Mouse (Mus musculus) stomach, embryonic 16.5 days (tissue): ENCODE measurements around the gene Tbca. TPM values are rescaled to one million over a fixed set of nuclear protein-coding genes. Genes with fewer than 3 reads are reported as not detected.

Experiments used
- ATAC-seq: fragments of 200-750 bp; cut with Nextera tagmentation; 2 replicates; pipeline ENCODE4 v1.8.0; 2017; ENCODE audit warnings: moderate number of reproducible peaks, moderate TSS enrichment; ENCODE audit not compliant: insufficient read depth, low FRiP score
- H3K27ac ChIP-seq: fragments of 300-500 bp; sonication (generic); 2 replicates; pipeline ENCODE4 v1.5.1; 2014; ENCODE audit warnings: low read length
- H3K27me3 ChIP-seq: fragments of 300-500 bp; sonication (generic); 2 replicates; pipeline ENCODE4 v1.6.1; 2014; ENCODE audit warnings: low read length, control low read depth, mixed read lengths; ENCODE audit not compliant: control insufficient read depth, insufficient read depth
- H3K36me3 ChIP-seq: fragments of 300-500 bp; sonication (generic); 2 replicates; pipeline ENCODE4 v1.6.1; 2014; ENCODE audit warnings: low read length; ENCODE audit not compliant: control insufficient read depth, insufficient read depth
- H3K4me1 ChIP-seq: fragments of 300-500 bp; sonication (generic); 2 replicates; pipeline ENCODE4 v1.6.1; 2014; ENCODE audit warnings: low read length, control low read depth, mixed read lengths; ENCODE audit not compliant: control insufficient read depth, insufficient read depth
- H3K4me2 ChIP-seq: fragments of 300-500 bp; sonication (generic); 2 replicates; pipeline ENCODE4 v1.6.1; 2014; ENCODE audit warnings: low read depth, low read length, mixed read lengths
- H3K4me3 ChIP-seq: fragments of 300-500 bp; sonication (generic); replicated peaks from 2 replicates; pipeline ENCODE4 v1.5.1; 2014; ENCODE audit warnings: mild to moderate bottlenecking, low read length
- H3K9ac ChIP-seq: fragments of 300-500 bp; sonication (generic); 2 replicates; pipeline ENCODE4 v1.6.1; 2014; ENCODE audit warnings: low read length
- H3K9me3 ChIP-seq: fragments of 300-500 bp; sonication (generic); replicated peaks from 2 replicates; pipeline ENCODE4 v1.6.1; 2016; ENCODE audit warnings: low read length, control low read depth; ENCODE audit not compliant: control insufficient read depth
- WGBS: fragments of 180-500 bp; shearing (Covaris S2); extraction: QIAGEN DNeasy Blood & Tissue Kit; methylation state at CpG from one replicate; pipeline ENCODE4 v1.1.7; 2014; 5-methylcytosine and 5-hydroxymethylcytosine counted together
- polyA plus RNA-seq: library from polyadenylated mRNA; unstranded; fragments of >200 nt; fragmentation: Nextera tagmentation; extraction: Ambion mirVana; gene quantifications from 2 replicates; pipeline ENCODE4 v1.2.1, GENCODE M21; 2015

Tbca gene
- polyA plus RNA-seq, 1 experiment from 2014 or later, result 229 TPM

DNA sequence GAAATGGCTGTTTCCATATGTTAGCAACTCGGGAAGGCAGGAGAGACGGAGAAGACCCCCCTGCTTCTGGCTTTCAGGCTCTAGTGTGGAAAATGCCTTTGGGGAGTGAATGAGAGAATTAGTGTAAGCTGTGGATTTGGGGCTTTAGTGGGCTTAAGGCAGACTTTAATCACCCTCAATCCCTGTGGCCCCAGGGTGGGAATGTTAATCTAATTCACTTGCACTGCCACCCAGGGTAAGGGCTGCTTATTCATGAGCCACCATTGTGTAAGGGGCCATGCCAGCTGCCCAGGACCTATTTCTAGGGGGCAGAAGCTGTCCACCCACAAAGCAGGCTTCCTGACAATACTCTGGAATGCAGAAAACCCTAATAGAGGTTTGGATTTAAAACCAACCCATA lies 78.2 kb downstream of the Tbca start:
- Histone ChIP-seq H3K9ac (no peak overlapping the region), H3K27me3 (peaks cover 63% of the 10 kb centered on the region), H3K4me2 (no peak overlapping the region), H3K9me3 (no peaks in the 10 kb centered on the region), H3K4me3 (no peak overlapping the region), H3K36me3 (no peaks in the 10 kb centered on the region), H3K4me1 (peaks cover 7% of the 10 kb centered on the region; the same call in 1 of the 2 replicates), H3K27ac (no peak overlapping the region)
- WGBS, result 22% methylated on average over 2 of the region's 2 CpGs
- ATAC-seq, result no peak

DNA sequence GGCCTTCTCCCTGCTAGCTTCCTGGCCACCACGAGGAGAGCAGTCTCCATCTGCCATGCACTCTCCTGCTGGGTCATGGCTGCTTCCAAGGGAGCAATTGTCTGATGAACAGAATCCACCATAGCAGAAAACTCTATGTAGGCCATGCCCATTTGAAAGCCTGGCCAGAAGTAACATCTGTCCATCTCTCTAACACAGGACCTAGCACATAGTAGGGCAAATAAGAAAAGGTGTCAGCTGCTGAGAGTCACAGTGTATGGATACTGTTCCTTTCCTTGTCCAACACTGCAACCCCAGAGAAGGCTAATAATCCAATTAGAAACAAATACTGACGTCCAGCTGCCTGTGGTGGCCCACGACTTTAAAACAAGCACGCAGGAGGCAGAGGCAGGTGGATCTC lies 79.1 kb downstream of the Tbca start:
- H3K27me3 ChIP-seq, result peaks cover 66% of the 10 kb centered on the region
- H3K4me2 ChIP-seq, result no peak overlapping the region
- H3K9ac ChIP-seq, result no peak overlapping the region
- no peak overlapping the region for H3K4me3 ChIP-seq
- ATAC-seq, result no peak
- no peaks in the 10 kb centered on the region for H3K9me3 ChIP-seq
- no peak overlapping the region for H3K27ac ChIP-seq
- peaks cover 7% of the 10 kb centered on the region; the same call in 1 of the 2 replicates for H3K4me1 ChIP-seq
- WGBS, result 51% methylated on average over 4 of the region's 4 CpGs
- H3K36me3 ChIP-seq, result no peaks in the 10 kb centered on the region

DNA sequence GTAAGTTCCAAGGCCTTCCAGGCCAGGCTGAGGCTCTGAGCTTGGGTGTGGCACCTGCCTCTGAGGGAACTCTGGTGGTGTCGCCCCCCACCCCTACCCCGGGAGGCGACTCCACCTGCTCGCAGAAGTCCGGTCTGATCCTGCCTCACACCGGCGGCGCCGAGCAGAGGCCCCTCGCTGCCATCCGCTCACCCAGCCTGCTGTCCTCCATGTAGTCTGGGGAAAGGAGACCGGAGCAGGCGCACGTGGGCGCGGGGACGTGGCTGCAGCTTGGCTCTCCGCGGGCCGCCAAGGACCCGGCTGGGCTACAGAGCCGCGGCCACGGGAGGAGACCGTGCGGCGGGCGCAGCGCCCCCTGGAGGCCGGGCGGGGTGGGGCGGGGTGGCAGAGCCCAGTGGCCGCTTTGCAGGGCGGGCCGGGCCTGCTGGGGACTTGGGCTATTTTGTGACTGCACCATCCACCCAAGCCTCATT lies 79.8 kb downstream of the Tbca start:
- Histone ChIP-seq H3K9me3 (no peaks in the 10 kb centered on the region), H3K27ac (no peak overlapping the region), H3K4me1 (peaks cover 7% of the 10 kb centered on the region; the same call in 1 of the 2 replicates), H3K36me3 (no peaks in the 10 kb centered on the region), H3K4me3 (peak overlapping the region; percentile 39), H3K4me2 (peak overlapping the region; percentile 55), H3K27me3 (peaks cover 73% of the 10 kb centered on the region), H3K9ac (peak overlapping the region; percentile 51; the same call in 1 of the 2 replicates)
- peak; percentile 78 for ATAC-seq
- under 1% methylated on average over 35 of the region's 35 CpGs for whole genome bisulfite sequencing

DNA sequence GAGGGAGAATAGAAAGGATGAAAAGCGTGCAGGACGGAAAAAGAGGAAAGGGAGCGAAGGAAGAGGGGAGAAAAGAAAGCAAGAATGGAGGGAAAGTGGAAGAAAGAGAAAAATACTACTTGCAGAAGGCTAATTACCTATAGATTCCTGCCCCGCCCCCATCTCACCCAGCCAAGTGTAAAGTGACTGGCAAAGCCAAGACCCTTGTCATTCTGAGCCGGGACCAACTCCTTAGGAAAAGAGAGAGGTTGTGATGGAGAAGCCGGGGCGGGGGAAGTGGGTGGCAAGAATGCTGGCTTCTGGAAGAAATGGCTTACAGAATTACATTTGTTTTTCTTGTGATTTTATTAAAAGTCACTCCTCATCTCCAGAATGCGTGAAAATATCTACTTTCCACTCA lies 80.8 kb downstream of the Tbca start:
- peaks cover 76% of the 10 kb centered on the region for H3K27me3 ChIP-seq
- WGBS, result 8% methylated on average over 8 of the region's 8 CpGs
- H3K4me2 ChIP-seq, result no peak overlapping the region
- no peak overlapping the region for H3K4me3 ChIP-seq
- no peak overlapping the region for H3K27ac ChIP-seq
- ATAC-seq, result no peak
- H3K9me3 ChIP-seq, result no peaks in the 10 kb centered on the region
- no peak overlapping the region for H3K9ac ChIP-seq
- H3K36me3 ChIP-seq, result no peaks in the 10 kb centered on the region
- H3K4me1 ChIP-seq, result peaks cover 7% of the 10 kb centered on the region; the same call in 1 of the 2 replicates

DNA sequence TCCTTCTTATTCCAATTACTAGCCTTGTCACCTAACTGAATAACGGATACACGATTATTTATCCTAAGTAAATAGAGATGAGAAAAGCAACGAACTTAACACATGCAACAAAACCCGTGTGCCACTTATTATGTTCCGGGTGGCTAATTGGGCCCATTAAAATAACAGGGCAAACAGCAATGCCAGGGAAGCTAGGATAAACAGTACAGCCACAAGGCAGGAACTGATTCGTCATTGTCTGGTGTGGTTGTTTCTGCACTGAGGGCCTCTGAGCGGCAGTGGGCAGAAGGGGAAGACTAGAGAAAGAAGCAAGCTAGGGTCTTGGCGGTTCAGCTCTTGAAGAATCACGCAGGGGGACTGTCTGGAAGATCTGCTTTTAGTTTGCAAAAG lies 81.4 kb downstream of the Tbca start:
- WGBS, result 6% methylated on average over 9 of the region's 9 CpGs
- no peaks in the 10 kb centered on the region for H3K36me3 ChIP-seq
- no peak for ATAC-seq
- H3K9ac ChIP-seq, result no peak overlapping the region
- peaks cover 78% of the 10 kb centered on the region for H3K27me3 ChIP-seq
- H3K4me2 ChIP-seq, result no peak overlapping the region
- H3K4me1 ChIP-seq, result peaks cover 7% of the 10 kb centered on the region; the same call in 1 of the 2 replicates
- no peak overlapping the region for H3K27ac ChIP-seq
- no peak overlapping the region for H3K4me3 ChIP-seq
- no peaks in the 10 kb centered on the region for H3K9me3 ChIP-seq

DNA sequence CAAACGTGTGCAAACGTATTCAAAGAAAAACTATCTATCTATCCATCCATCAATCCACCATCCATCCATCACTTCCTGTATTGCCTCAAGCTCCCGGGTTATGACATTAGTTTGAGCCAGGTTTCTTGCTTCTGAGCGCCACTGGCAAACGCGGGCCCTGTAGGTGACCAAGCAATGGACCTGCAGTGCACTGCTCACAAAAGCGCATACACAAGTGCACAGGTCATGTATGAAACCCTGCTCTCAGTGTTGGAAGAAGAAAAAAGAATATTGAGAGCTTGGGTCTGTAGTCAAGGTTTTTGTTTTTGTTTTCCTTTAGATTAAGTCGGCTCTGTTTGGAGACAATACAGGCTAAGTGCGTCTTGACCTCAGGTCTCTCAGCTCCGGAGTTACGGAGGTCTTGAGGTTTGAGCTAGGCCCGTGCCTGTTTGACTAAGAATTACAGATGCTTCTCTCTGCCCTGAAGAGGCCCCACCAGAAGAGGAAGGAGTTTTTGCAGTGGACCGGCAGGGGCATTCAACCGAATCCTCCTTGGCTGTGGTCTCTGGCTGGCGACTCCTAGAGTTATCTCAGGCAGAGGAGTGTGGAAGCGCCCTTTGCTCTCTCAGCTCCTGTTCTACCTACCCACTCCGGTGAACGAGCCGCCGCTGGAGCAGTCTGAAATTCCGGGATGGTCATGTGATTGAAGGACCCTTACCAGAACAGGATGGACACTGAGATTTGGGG lies 81.9 kb downstream of the Tbca start:
- no peak for ATAC-seq
- H3K4me1 ChIP-seq, result peaks cover 7% of the 10 kb centered on the region; the same call in 1 of the 2 replicates
- no peak overlapping the region for H3K27ac ChIP-seq
- H3K36me3 ChIP-seq, result no peaks in the 10 kb centered on the region
- H3K9ac ChIP-seq, result no peak overlapping the region
- 1% methylated on average over 21 of the region's 21 CpGs for WGBS
- peaks cover 78% of the 10 kb centered on the region for H3K27me3 ChIP-seq
- no peak overlapping the region for H3K4me2 ChIP-seq
- H3K4me3 ChIP-seq, result no peak overlapping the region
- no peaks in the 10 kb centered on the region for H3K9me3 ChIP-seq

DNA sequence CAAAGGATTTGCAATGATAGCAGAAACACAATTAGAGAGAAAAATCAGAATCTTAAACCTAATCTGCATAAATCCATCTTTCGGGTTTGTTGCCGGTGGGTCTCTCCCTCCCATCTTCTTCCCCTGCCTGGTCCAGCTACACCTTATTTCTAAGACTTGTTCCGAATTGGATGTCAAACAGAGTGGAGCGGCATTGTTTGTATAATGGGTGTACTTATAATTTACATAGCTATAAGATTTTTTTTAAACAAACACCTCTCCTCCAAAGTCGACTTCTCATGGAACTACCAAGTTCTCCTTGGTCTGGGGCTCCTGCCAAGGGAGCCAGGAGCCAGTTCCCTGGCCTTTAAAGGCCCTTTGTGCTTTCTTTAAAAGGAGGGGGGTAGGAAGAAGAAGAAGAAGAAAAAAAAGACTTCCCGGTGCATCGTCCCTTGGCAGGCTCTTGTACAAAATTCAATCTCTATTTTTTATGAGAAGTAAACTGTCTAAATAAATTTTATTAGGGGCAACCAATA lies 83.2 kb downstream of the Tbca start:
- no peaks in the 10 kb centered on the region for H3K36me3 ChIP-seq
- ATAC-seq, result no peak
- peaks cover 7% of the 10 kb centered on the region; the same call in 1 of the 2 replicates for H3K4me1 ChIP-seq
- no peaks in the 10 kb centered on the region for H3K9me3 ChIP-seq
- H3K9ac ChIP-seq, result no peak overlapping the region
- H3K27me3 ChIP-seq, result peaks cover 81% of the 10 kb centered on the region
- H3K4me2 ChIP-seq, result no peak overlapping the region
- H3K4me3 ChIP-seq, result no peak overlapping the region
- WGBS, result 2% methylated on average over 7 of the region's 7 CpGs
- no peak overlapping the region for H3K27ac ChIP-seq

DNA sequence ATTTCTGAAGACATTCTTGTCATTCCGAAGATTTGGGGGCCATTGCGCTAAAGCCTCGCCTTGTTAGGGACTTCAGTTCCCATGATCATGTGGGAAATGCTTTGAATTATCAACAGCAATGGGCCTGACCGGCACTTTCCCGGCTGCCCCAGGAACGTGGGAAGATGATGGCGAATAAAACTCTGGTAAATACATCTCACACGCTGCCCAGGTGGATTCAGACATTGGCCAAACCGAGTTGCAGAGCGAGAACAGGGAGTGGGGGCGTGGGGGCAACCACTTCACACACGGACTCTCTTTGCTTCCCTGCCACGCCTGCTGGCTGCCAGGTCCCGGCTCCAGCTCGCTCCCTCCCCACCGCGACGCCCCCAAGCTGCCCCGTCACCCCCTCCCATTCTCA lies 83.7 kb downstream of the Tbca start:
- ATAC-seq, result no peak
- H3K27me3 ChIP-seq, result peaks cover 81% of the 10 kb centered on the region
- H3K9me3 ChIP-seq, result no peaks in the 10 kb centered on the region

More for the DNA sequence above, 83.7 kb downstream of the Tbca start:
- no peak overlapping the region for H3K4me3 ChIP-seq
- H3K4me2 ChIP-seq, result no peak overlapping the region
- no peaks in the 10 kb centered on the region for H3K36me3 ChIP-seq
- H3K9ac ChIP-seq, result no peak overlapping the region
- H3K27ac ChIP-seq, result no peak overlapping the region
- peaks cover 7% of the 10 kb centered on the region; the same call in 1 of the 2 replicates for H3K4me1 ChIP-seq
- 1% methylated on average over 19 of the region's 19 CpGs for WGBS
